Mouse (Mus musculus) stomach, postnatal 0 days (tissue): ENCODE data around the gene Noxo1.

Source experiments
- CTCF ChIP-seq: IDR thresholded peaks from 2 replicates; pipeline ENCODE4 v1.5.1; 2016; ENCODE audit warnings: antibody characterized with exemption, low read depth, mild to moderate bottlenecking, moderate library complexity
- EP300 ChIP-seq: optimal IDR thresholded peaks from 2 replicates; pipeline ENCODE3; 2016; ENCODE audit warnings: antibody characterized with exemption

DNA sequence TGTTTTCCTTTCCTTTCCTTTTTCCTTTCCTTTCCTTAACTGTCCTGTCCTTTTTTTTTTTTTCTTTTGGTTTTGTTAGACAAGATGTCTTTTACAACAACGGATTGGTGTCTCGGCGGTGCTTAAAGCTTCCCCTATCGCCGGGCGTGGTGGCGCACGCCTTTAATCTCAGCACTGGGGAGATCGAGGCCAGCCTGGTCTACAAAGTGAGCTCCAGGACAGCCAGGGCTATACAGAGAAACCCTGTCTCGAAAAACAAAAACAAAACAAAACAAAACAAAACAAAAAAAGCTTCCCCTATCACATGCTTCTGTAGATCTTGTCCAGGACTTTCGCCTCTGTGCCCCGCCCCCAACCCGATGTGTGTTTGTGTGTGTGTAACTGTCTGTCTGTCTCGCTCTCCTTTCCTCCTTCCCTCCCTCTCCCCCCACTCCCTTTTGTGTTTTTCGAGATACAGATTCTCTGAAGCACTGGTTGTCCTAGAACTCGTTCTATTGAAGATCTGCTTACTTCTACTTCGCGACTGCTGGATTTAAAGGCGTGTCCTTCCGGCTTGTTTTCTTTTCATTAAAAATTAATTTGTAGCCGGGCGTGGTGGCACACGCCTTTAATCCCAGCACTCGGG lies 11.9 kb downstream of the Noxo1 start:
- no peak for TF ChIP-seq EP300
- TF ChIP-seq CTCF: no peak
